Mouse (Mus musculus) brain, embryonic 14.5 days (tissue): ENCODE data around the gene Eef1akmt2.

Experiments
- CTCF ChIP-seq: fragments of 200-500 bp; IDR thresholded peaks from 2 replicates; pipeline ENCODE4 v1.5.1; 2012; ENCODE audit warnings: inconsistent platforms, mild to moderate bottlenecking, moderate library complexity, borderline replicate concordance; ENCODE audit not compliant: insufficient read depth, insufficient read length; ENCODE audit errors: extremely low read depth
- POLR2A ChIP-seq: fragments of 200-500 bp; IDR thresholded peaks from 2 replicates; pipeline ENCODE4 v1.6.1; 2012; ENCODE audit warnings: mild to moderate bottlenecking, inconsistent platforms, borderline replicate concordance; ENCODE audit not compliant: poor library complexity, insufficient read depth, insufficient read length, severe bottlenecking; ENCODE audit errors: extremely low read depth

- TF ChIP-seq POLR2A = no peak
- no peak for TF ChIP-seq CTCF
Measured at GRCm38 (mm10) chr7:132790447-132791219, 61.8 kb downstream of the Eef1akmt2 start.
